Mouse (Mus musculus) testis, adult 2 months (tissue): ENCODE data around the gene Dnajc14.

ENCODE experiments used
- CTCF ChIP-seq: fragments of 200-500 bp; IDR thresholded peaks from 2 replicates; pipeline ENCODE4 v1.5.1; 2012; ENCODE audit warnings: low read depth, mild to moderate bottlenecking, inconsistent platforms, low read length, moderate library complexity; ENCODE audit not compliant: control insufficient read depth, insufficient read depth, insufficient replicate concordance
- POLR2A ChIP-seq: fragments of 200-500 bp; IDR thresholded peaks from 2 replicates; pipeline ENCODE4 v1.6.1; 2012; ENCODE audit warnings: low read depth, mild to moderate bottlenecking, inconsistent platforms, low read length, moderate library complexity; ENCODE audit not compliant: control insufficient read depth

- TF ChIP-seq CTCF (no peak), POLR2A (no peak)
Observed at GRCm38 (mm10) chr10:128839434-128839833, 35.6 kb downstream of the Dnajc14 start.
